Mouse (Mus musculus) heart, adult 2 months (tissue): ENCODE measurements around the gene Atp6v1g1.

Source experiments
- CTCF ChIP-seq: fragments of 200-600 bp; IDR thresholded peaks from 2 replicates; pipeline ENCODE4 v1.8.1; 2022; ENCODE audit warnings: antibody characterized with exemption, mild to moderate bottlenecking, moderate library complexity
- POLR2A ChIP-seq: fragments of 200-500 bp; IDR thresholded peaks from 2 replicates; pipeline ENCODE4 v1.6.1; 2011; ENCODE audit warnings: mild to moderate bottlenecking, low read depth, low read length, control low read depth; ENCODE audit not compliant: insufficient read depth

DNA sequence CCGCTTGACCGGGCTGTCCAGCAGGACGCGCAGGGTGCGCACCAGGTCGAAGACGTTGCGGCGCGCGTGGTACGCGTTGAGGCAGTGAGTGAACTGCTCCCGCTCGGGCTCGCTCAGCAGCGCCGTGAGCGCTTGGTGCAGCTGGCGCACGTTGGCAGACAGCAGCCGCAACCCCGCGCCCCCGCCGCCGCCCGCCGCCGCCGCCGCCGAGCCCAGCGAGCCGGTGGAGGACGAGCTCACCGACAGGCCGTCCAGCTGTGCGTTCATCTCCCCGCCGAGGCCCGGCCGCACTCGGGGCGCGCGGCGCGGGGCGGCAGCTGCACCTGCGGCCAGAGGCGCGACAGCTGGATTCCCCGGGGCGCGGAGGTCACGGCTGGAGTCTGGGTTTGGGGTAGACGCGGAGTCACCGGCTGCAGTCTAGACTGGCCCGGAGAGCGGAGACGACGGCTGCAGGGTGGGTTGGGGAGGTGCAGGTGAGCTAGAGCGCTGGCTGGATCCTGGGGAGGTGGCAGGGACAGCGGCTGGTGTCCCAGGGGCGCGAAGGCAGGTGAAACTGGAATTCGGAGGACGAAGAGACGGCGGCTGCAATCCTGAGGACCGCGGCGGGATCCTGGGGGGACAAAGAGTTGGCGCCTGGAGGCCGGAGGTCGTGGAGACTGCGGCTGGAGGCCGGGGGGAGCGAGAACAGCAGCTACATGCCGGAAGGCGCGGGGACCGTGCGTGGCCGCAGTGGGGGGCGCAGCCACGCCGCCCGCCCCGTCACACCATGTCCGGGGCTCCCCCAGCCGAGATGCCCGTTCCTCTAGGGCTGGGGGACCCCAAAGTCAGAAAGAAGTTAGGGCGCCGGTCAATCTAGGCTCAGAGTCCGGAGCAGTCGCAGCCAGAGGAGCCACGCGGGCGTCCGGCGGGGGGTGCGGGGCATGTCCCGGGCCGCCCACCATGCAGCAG lies 49.3 kb upstream of the Atp6v1g1 start:
- no peak for TF ChIP-seq CTCF
- no peak for TF ChIP-seq POLR2A
